Mouse (Mus musculus) lung, postnatal 0 days (tissue): ENCODE data around the gene Ncoa3.
A peak's percentile ranks its signal among the peaks of the same experiment; 100 is the strongest.

Experiments used
- CTCF ChIP-seq: IDR thresholded peaks from 2 replicates; pipeline ENCODE4 v1.5.1; 2016; ENCODE audit warnings: antibody characterized with exemption, mild to moderate bottlenecking
- EP300 ChIP-seq: IDR thresholded peaks from 2 replicates; pipeline ENCODE4 v1.6.1; 2016; ENCODE audit warnings: antibody characterized with exemption, mild to moderate bottlenecking, control low read depth

DNA sequence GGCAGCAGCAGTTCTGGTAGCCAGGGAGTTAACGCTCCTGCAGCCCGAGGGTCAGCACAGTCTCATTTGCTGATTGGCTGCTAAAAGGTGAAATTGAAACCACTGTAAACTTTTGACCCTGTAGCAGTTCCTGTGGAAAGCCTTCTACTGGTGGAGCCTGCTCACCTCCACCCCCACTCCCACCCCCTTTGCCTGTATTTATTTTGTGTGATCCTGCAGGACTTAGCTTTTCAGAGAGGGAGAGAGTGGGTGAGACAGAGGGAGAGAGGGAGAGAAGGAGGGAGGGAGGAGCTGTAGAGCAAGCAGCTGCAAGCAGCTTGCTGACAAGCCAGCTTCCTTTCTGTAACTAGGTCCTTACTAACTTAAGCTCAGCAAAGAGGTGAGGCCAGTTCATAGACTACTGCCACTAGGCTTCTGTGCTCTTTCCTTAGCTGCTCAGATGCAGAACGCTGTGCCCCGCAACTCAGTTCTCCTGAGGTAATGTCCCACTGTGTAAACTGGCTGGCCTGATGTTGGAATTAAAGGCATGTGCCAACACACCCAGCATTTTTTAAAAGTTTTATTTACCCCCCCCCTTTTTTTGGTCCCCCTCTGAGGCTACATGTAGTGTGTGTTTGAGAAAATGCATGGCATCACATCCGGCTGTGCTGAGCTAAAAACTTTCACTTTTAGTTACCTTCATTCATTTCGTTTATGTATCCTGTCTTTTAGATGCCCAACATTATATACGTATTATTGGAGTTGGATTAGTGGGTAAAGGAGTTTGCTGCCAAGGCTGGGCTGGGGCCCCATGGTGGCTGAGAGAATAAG is 38.9 kb downstream of the Ncoa3 start:
- TF ChIP-seq CTCF (0 out of 2 replicates have a peak, but pooled peaks have one; percentile 6), EP300 (no peak)
